Mouse (Mus musculus) MEL (cell line): ENCODE results near the gene Grn. TPM values are rescaled to one million over a fixed set of nuclear protein-coding genes. Genes with fewer than 3 reads are reported as not detected.

Experiments used
- DNase-seq: peaks from one replicate; pipeline ENCODE4 v3.0.0; 2011; ENCODE audit warnings: low read depth, low spot score
- H3K27ac ChIP-seq: 2 replicates; pipeline ENCODE4 v1.5.1; 2012; ENCODE audit warnings: low read depth, mild to moderate bottlenecking, control low read depth, low read length, moderate library complexity; ENCODE audit not compliant: control insufficient read depth
- H3K27me3 ChIP-seq, 2 experiments: fragments of 150-350 bp in 1 of 2; sonication (generic) in 1 of 2; 2 replicates each; pipeline ENCODE4 v1.6.1; 2012; ENCODE audit warnings: low read length in 2 of 2, mild to moderate bottlenecking in 2 of 2, improper control_type of control experiment in 1 of 2, moderate library complexity in 1 of 2; ENCODE audit not compliant: insufficient read depth in 2 of 2, control insufficient read depth in 1 of 2
- H3K36me3 ChIP-seq, 2 experiments: 2 replicates each; pipeline ENCODE4 v1.6.1; 2012 to 2014; ENCODE audit warnings: low read length in 2 of 2, improper control_type of control experiment in 1 of 2, inconsistent platforms in 1 of 2, mild to moderate bottlenecking in 1 of 2; ENCODE audit not compliant: insufficient read depth in 2 of 2, control insufficient read depth in 1 of 2
- H3K4me1 ChIP-seq, 2 experiments: fragments of 150-350 bp in 1 of 2; sonication (generic) in 1 of 2; 2 replicates each; pipeline ENCODE4 v1.6.1; 2012; ENCODE audit warnings: low read length in 2 of 2, improper control_type of control experiment in 1 of 2, mild to moderate bottlenecking in 1 of 2; ENCODE audit not compliant: insufficient read depth in 2 of 2, control insufficient read depth in 1 of 2
- H3K4me3 ChIP-seq, 2 experiments: fragments of 150-350 bp in 1 of 2; sonication (generic) in 1 of 2; 2 replicates each; pipeline ENCODE4 v1.5.1; 2012; ENCODE audit warnings: low read depth in 2 of 2, low read length in 2 of 2, mild to moderate bottlenecking in 2 of 2, moderate library complexity in 2 of 2, control low read depth in 1 of 2, improper control_type of control experiment in 1 of 2; ENCODE audit not compliant: control insufficient read depth in 1 of 2, insufficient read depth in 1 of 2
- H3K79me2 ChIP-seq: 2 replicates; pipeline ENCODE4 v1.6.1; 2012; ENCODE audit warnings: mild to moderate bottlenecking, low read length, moderate library complexity; ENCODE audit not compliant: control insufficient read depth, poor library complexity, insufficient read depth
- H3K9ac ChIP-seq: 2 replicates; pipeline ENCODE4 v1.6.1; 2012; ENCODE audit warnings: low read depth, mild to moderate bottlenecking, control low read depth, low read length, moderate library complexity; ENCODE audit not compliant: control insufficient read depth, poor library complexity, severe bottlenecking
- H3K9me3 ChIP-seq: fragments of 150-350 bp; sonication (generic); replicated peaks from 2 replicates; pipeline ENCODE4 v1.6.1; 2012; ENCODE audit warnings: mild to moderate bottlenecking, low read length, improper control_type of control experiment, moderate library complexity; ENCODE audit not compliant: insufficient read depth
- BHLHE40 ChIP-seq: IDR thresholded peaks from 2 replicates; pipeline ENCODE4 v1.6.1; 2012; ENCODE audit warnings: low read depth, mild to moderate bottlenecking, inconsistent platforms, low read length, improper control_type of control experiment, borderline replicate concordance
- CTCF ChIP-seq, 3 experiments: IDR thresholded peaks in 2 of 3; conservative IDR thresholded peaks in 1 of 3; 2 replicates each; pipeline ENCODE4 v1.5.1; 2011 to 2012; ENCODE audit warnings: low read length in 3 of 3, low read depth in 2 of 3, mild to moderate bottlenecking in 2 of 3, improper control_type of control experiment in 1 of 3, inconsistent platforms in 1 of 3, mixed read lengths in 1 of 3, moderate library complexity in 1 of 3; ENCODE audit not compliant: control insufficient read depth in 1 of 3, insufficient read depth in 1 of 3, poor library complexity in 1 of 3, severe bottlenecking in 1 of 3
- ELF1 ChIP-seq: IDR thresholded peaks from 2 replicates; pipeline ENCODE4 v1.6.1; 2014; ENCODE audit warnings: low read depth, mild to moderate bottlenecking, inconsistent platforms, low read length, improper control_type of control experiment, moderate library complexity
- GATA1 ChIP-seq: IDR thresholded peaks from 2 replicates; pipeline ENCODE4 v1.6.1; 2011; ENCODE audit warnings: low read depth, low read length, improper control_type of control experiment
- HCFC1 ChIP-seq: IDR thresholded peaks from 2 replicates; pipeline ENCODE4 v1.6.1; 2012; ENCODE audit warnings: low read depth, mild to moderate bottlenecking, inconsistent platforms, low read length, improper control_type of control experiment, moderate library complexity
- KAT2A ChIP-seq: conservative IDR thresholded peaks from 2 replicates; pipeline ENCODE4 v1.6.1; 2012; ENCODE audit warnings: low read depth, low read length, improper control_type of control experiment, inconsistent platforms
- MAFK ChIP-seq: IDR thresholded peaks from 2 replicates; pipeline ENCODE4 v1.6.1; 2011; ENCODE audit warnings: low read depth, mild to moderate bottlenecking, low read length, improper control_type of control experiment, borderline replicate concordance
- MAX ChIP-seq: IDR thresholded peaks from 2 replicates; pipeline ENCODE4 v1.6.1; 2011; ENCODE audit warnings: low read length, improper control_type of control experiment
- MAZ ChIP-seq: IDR thresholded peaks from 2 replicates; pipeline ENCODE4 v1.6.1; 2012; ENCODE audit warnings: low read depth, mild to moderate bottlenecking, inconsistent platforms, low read length, improper control_type of control experiment
- MEF2A ChIP-seq: IDR thresholded peaks from 2 replicates; pipeline ENCODE4 v1.6.1; 2014; ENCODE audit warnings: low read depth, mild to moderate bottlenecking, inconsistent platforms, low read length, improper control_type of control experiment; ENCODE audit not compliant: poor library complexity, insufficient replicate concordance, severe bottlenecking; ENCODE audit errors: extremely low read depth
- MXI1 ChIP-seq: IDR thresholded peaks from 2 replicates; pipeline ENCODE4 v1.6.1; 2011; ENCODE audit warnings: mild to moderate bottlenecking, low read depth, low read length, improper control_type of control experiment
- MYB ChIP-seq: IDR thresholded peaks from 2 replicates; pipeline ENCODE4 v1.6.1; 2011; ENCODE audit warnings: mild to moderate bottlenecking, low read depth, low read length, improper control_type of control experiment
- MYC ChIP-seq: IDR thresholded peaks from 2 replicates; pipeline ENCODE4 v1.6.1; 2011; ENCODE audit warnings: low read depth, mild to moderate bottlenecking, low read length, improper control_type of control experiment, moderate library complexity
- NRF1 ChIP-seq: IDR thresholded peaks from 2 replicates; pipeline ENCODE4 v1.6.1; 2014; ENCODE audit warnings: low read depth, mild to moderate bottlenecking, inconsistent platforms, low read length, improper control_type of control experiment, moderate library complexity; ENCODE audit not compliant: poor library complexity, insufficient read depth, severe bottlenecking
- POLR2A ChIP-seq, 2 experiments: IDR thresholded peaks; 2 replicates each; pipeline ENCODE4 v1.6.1; 2011 to 2012; ENCODE audit warnings: low read length in 2 of 2, mild to moderate bottlenecking in 2 of 2, control low read depth in 1 of 2, improper control_type of control experiment in 1 of 2, low read depth in 1 of 2, moderate library complexity in 1 of 2; ENCODE audit not compliant: control insufficient read depth in 1 of 2, insufficient read depth in 1 of 2, poor library complexity in 1 of 2
- POLR2AphosphoS2 ChIP-seq: IDR thresholded peaks from 2 replicates; pipeline ENCODE4 v1.6.1; 2011; ENCODE audit warnings: low read length, improper control_type of control experiment
- POLR2AphosphoS5 ChIP-seq: IDR thresholded peaks from 2 replicates; pipeline ENCODE4 v1.6.1; 2012; ENCODE audit warnings: low read depth, borderline replicate concordance, mild to moderate bottlenecking, inconsistent platforms, low read length, moderate library complexity, mixed read lengths
- RAD21 ChIP-seq: IDR thresholded peaks from 2 replicates; pipeline ENCODE4 v1.6.1; 2011; ENCODE audit warnings: mild to moderate bottlenecking, low read depth, low read length, improper control_type of control experiment
- RCOR1 ChIP-seq: IDR thresholded peaks from 2 replicates; pipeline ENCODE4 v1.6.1; 2012; ENCODE audit warnings: low read depth, mild to moderate bottlenecking, inconsistent platforms, low read length, improper control_type of control experiment
- SIN3A ChIP-seq: IDR thresholded peaks from 2 replicates; pipeline ENCODE4 v1.6.1; 2012; ENCODE audit warnings: low read length, improper control_type of control experiment, inconsistent platforms
- TAL1 ChIP-seq: IDR thresholded peaks from 2 replicates; pipeline ENCODE4 v1.6.1; 2012; ENCODE audit warnings: mild to moderate bottlenecking, inconsistent platforms, low read length, moderate library complexity, mixed read lengths
- TBP ChIP-seq: IDR thresholded peaks from 2 replicates; pipeline ENCODE4 v1.8.0; 2011; ENCODE audit warnings: low read depth, low read length, improper control_type of control experiment
- TCF12 ChIP-seq: IDR thresholded peaks from 2 replicates; pipeline ENCODE4 v1.6.1; 2014; ENCODE audit warnings: low read depth, mild to moderate bottlenecking, inconsistent platforms, low read length, improper control_type of control experiment, moderate library complexity
- USF1 ChIP-seq: IDR thresholded peaks from 2 replicates; pipeline ENCODE4 v1.6.1; 2014; ENCODE audit warnings: low read depth, mild to moderate bottlenecking, inconsistent platforms, low read length, improper control_type of control experiment, moderate library complexity
- USF2 ChIP-seq, 2 experiments: IDR thresholded peaks; 2 replicates each; pipeline ENCODE4 v1.6.1; 2011 to 2012; ENCODE audit warnings: improper control_type of control experiment in 2 of 2, low read length in 2 of 2, borderline replicate concordance in 1 of 2, inconsistent platforms in 1 of 2, low read depth in 1 of 2, mild to moderate bottlenecking in 1 of 2; ENCODE audit not compliant: insufficient read depth in 1 of 2
- ZKSCAN1 ChIP-seq: IDR thresholded peaks from 2 replicates; pipeline ENCODE4 v1.6.1; 2012; ENCODE audit warnings: low read depth, mild to moderate bottlenecking, inconsistent platforms, low read length, improper control_type of control experiment, moderate library complexity
- ZMIZ1 ChIP-seq: IDR thresholded peaks from 2 replicates; pipeline ENCODE4 v1.6.1; 2012; ENCODE audit warnings: low read depth, mild to moderate bottlenecking, inconsistent platforms, low read length, improper control_type of control experiment, moderate library complexity
- ZNF384 ChIP-seq: IDR thresholded peaks from 2 replicates; pipeline ENCODE4 v1.6.1; 2012; ENCODE audit warnings: low read depth, mild to moderate bottlenecking, inconsistent platforms, low read length, improper control_type of control experiment
- polyA plus RNA-seq, 2 experiments: library from polyadenylated mRNA; stranded (reverse) in 1 of 2; unstranded in 1 of 2; fragments of >175 nt in 1 of 2; fragments of >200 nt in 1 of 2; gene quantifications; 2 replicates each; pipeline versions ENCODE4 v1.2.1 to v1.2.4; 2012; ENCODE audit warnings: low replicate concordance in 2 of 2, low read depth in 1 of 2; ENCODE audit not compliant: insufficient read length in 2 of 2, insufficient read depth in 1 of 2, missing spikeins in 1 of 2
- total RNA-seq: library from RNA; depleted of rRNA; stranded (reverse); fragments of 300-350 nt; gene quantifications from 2 replicates; pipeline ENCODE4 v1.2.3, GENCODE M21; 2012

The Grn gene
- total and polyA plus RNA-seq, 3 experiments: 14.7 to 42.1 TPM; not detected in 1

DNA sequence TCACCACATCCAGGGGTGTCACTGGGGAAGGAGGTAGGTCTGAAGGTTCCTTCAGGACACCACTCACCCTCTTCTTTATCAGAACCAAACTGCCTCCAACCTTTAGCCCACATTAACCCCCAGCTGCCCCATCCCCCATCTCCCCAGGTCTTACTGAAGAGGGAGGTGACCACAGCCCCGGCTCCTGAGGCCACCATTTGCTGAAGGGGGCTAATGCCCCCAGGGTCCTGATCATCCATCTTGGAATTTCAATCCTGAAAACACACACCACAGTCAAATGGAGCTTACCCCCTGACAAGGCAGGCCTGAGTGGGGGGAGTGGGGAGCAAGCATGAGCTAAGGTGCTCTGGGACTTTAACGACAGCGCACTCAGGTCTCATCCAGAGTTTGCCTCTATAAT, 23.7 kb upstream of the Grn start:
- no peaks in the 10 kb centered on the region for H3K9me3 ChIP-seq
- peaks cover 19% of the 10 kb centered on the region for H3K79me2 ChIP-seq
- peak overlapping the region; percentile 80 to 92 for H3K4me3 ChIP-seq
- H3K27ac ChIP-seq: peak overlapping the region; percentile 42
- DNase-seq: no peak
- H3K9ac ChIP-seq: peak overlapping the region; percentile 87
- TF ChIP-seq TCF12 (no peak), CTCF (IDR thresholded peaks at IDR 0.05 in 2 of 3, conservative IDR thresholded peaks at IDR 0.05 in 1 of 3; ENCODE audit: control insufficient read depth in 1 of 3, insufficient read depth in 1 of 3, low read depth in 2 of 3, low read length in 3 of 3, poor library complexity in 1 of 3, severe bottlenecking in 1 of 3) (no peak), RCOR1 (no peak), MXI1 (no peak), ELF1 (no peak), MYB (no peak), USF2 (IDR thresholded peaks at IDR 0.05; ENCODE audit: borderline replicate concordance in 1 of 2, insufficient read depth in 1 of 2, low read depth in 1 of 2, low read length in 2 of 2) (no peak), MAFK (no peak), ZKSCAN1 (no peak), HCFC1 (no peak), BHLHE40 (no peak), POLR2A (IDR thresholded peaks at IDR 0.05; ENCODE audit: control insufficient read depth in 1 of 2, insufficient read depth in 1 of 2, low read depth in 1 of 2, low read length in 2 of 2, poor library complexity in 1 of 2) (no peak), RAD21 (no peak), MAX (no peak), ZNF384 (no peak), TAL1 (no peak)
- H3K27me3 ChIP-seq: no peaks in the 10 kb centered on the region
- peaks cover 9 to 20% of the 10 kb centered on the region in 2 experiments for H3K4me1 ChIP-seq
- peaks cover 0 to 14% of the 10 kb centered on the region in 2 experiments; a peak in 2 of 4 replicates for H3K36me3 ChIP-seq

- peaks cover 11 to 22% of the 10 kb centered on the region in 2 experiments for H3K4me1 ChIP-seq
- no peak; the same call in 1 of the 2 replicates for TF ChIP-seq KAT2A
- no peak for TF ChIP-seq POLR2AphosphoS5
- peak; percentile 77 for TF ChIP-seq MXI1
- no peak for TF ChIP-seq MEF2A
- TF ChIP-seq MAZ: peak; percentile 86; the same call in 1 of the 2 replicates
- TF ChIP-seq TCF12: peak; percentile 84
- peak; percentile 52 to 79; a peak in 2 of 4 replicates for TF ChIP-seq POLR2A (IDR thresholded peaks at IDR 0.05; ENCODE audit: control insufficient read depth in 1 of 2, insufficient read depth in 1 of 2, low read depth in 1 of 2, low read length in 2 of 2, poor library complexity in 1 of 2)
- TF ChIP-seq POLR2AphosphoS2: no peak; the same call in 1 of the 2 replicates
- TF ChIP-seq ELF1: peak; percentile 70
- TF ChIP-seq TBP: no peak
- peak; percentile 65 for TF ChIP-seq SIN3A
- TF ChIP-seq NRF1: 0 out of 2 replicates have a peak, but pooled peaks have one; percentile 43
- TF ChIP-seq GATA1: no peak
- TF ChIP-seq MYC: peak; percentile 64
- TF ChIP-seq USF1: no peak
- TF ChIP-seq ZMIZ1: peak; percentile 88
These were observed 22.9 kb upstream of the Grn start for GRCm38 (mm10) chr11:102406900-102407833.

More at GRCm38 (mm10) chr11:102406900-102407833, 22.9 kb upstream of the Grn start:
- Histone ChIP-seq H3K36me3 (peaks cover 0 to 14% of the 10 kb centered on the region in 2 experiments; a peak in 2 of 4 replicates), H3K9ac (peak overlapping the region; percentile 87), H3K27me3 (no peaks in the 10 kb centered on the region), H3K4me3 (peak overlapping the region; percentile 80 to 92), H3K79me2 (peaks cover 19% of the 10 kb centered on the region), H3K9me3 (no peaks in the 10 kb centered on the region), H3K27ac (peak overlapping the region; percentile 97)
- peak; percentile 93 for DNase-seq
